Mouse (Mus musculus) stomach, postnatal 0 days (tissue): ENCODE results near the gene Slain1.

Experiments
- CTCF ChIP-seq: IDR thresholded peaks from 2 replicates; pipeline ENCODE4 v1.5.1; 2016; ENCODE audit warnings: antibody characterized with exemption, low read depth, mild to moderate bottlenecking, moderate library complexity
- EP300 ChIP-seq: optimal IDR thresholded peaks from 2 replicates; pipeline ENCODE3; 2016; ENCODE audit warnings: antibody characterized with exemption

- TF ChIP-seq EP300, result no peak
- TF ChIP-seq CTCF, result no peak
Observed at GRCm38 (mm10) chr14:103742150-103742549, 92.1 kb downstream of the Slain1 start.
